Mouse (Mus musculus) lung, adult 2 months (tissue): ENCODE measurements around the gene Stpg3.

Source experiments
- CTCF ChIP-seq: fragments of 200-500 bp; IDR thresholded peaks from 2 replicates; pipeline ENCODE4 v1.5.1; 2011; ENCODE audit warnings: mild to moderate bottlenecking, low read length, control low read depth; ENCODE audit not compliant: insufficient read depth
- POLR2A ChIP-seq: fragments of 200-500 bp; IDR thresholded peaks from 2 replicates; pipeline ENCODE4 v1.6.1; 2011; ENCODE audit warnings: low read depth, mild to moderate bottlenecking, control low read depth, low read length, borderline replicate concordance; ENCODE audit errors: extremely low read depth

DNA sequence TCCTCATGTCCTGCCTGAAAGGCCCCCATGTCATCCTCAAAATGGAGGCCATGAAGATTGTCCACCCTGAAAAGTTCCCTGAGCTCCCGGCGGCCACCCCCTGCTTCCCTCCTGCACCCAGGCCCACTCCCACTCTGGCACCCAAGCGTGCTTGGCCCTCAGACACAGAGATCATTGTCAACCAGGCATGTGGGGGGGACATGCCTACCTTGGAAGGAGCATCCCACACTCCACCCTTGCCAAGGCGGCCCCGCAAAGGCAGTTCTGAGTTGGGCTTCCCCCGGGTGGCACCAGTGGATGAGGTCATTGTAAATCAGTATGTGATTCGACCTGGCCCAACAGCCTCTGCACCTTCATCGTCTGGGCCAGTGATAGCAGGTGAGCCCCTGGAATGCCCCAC, 28.9 kb upstream of the Stpg3 start:
- TF ChIP-seq POLR2A, result no peak
- TF ChIP-seq CTCF, result no peak
